9 mouse cellular contexts compared by ENCODE assay signal in the genomic region with DNA sequence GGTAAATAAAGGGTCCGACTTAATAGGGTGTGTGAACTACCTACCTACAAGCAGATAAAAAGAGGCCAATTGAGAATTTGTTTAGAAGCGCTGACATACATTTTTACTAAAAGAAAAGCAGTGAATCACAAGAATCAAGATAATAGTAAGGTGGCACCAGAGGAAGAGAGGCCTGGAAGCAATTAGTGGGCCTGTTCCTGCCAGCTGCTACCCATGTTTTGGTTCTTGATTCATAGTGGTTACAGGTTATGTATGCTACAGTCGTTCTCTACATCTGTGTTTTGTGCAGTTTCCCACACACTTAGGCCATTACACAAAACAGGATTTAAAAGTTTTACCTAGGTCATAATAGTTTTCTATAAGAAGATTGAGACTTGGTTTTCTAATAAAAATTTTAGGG. TPM values are rescaled to one million over a fixed set of nuclear protein-coding genes. Genes with fewer than 3 reads are reported as not detected.
DNase-seq lines count a peak whose midpoint lies in the region; TF ChIP-seq lines count a peak whose summit lies in the region.
"Had no signal": no experiment of that assay in that cellular context is flagged by ENCODE, and none has a peak within 500 bp of the region (broad histone marks: within the 10 kb centered on the region; RNA-seq: fewer than 3 reads in every experiment).

No protein-coding gene starts in this region.

- H3K27me3 ChIP-seq in heart, embryonic 10.5 days (ENCODE audit: insufficient read depth, poor library complexity, severe bottlenecking): no peaks in the 10 kb centered on the region
- H3K27me3 ChIP-seq in E14TG2a.4 (ENCODE audit: insufficient read depth, low read length): no peaks in the 10 kb centered on the region

- no peaks in the 10 kb centered on the region for H3K4me1 ChIP-seq in heart, embryonic 10.5 days
- H3K4me1 ChIP-seq in E14TG2a.4 (replicated peaks; ENCODE audit: low read depth, low read length): peaks cover 28% of the 10 kb centered on the region

- no peaks in the 10 kb centered on the region for H3K36me3 ChIP-seq in heart, embryonic 10.5 days
- no peaks in the 10 kb centered on the region for H3K36me3 ChIP-seq in E14TG2a.4 (ENCODE audit: insufficient read depth, low read length)

- peak overlapping the region; percentile 89 for H3K4me3 ChIP-seq in heart, embryonic 10.5 days
- H3K4me3 ChIP-seq in E14TG2a.4 (replicated peaks; ENCODE audit: low read length): peak overlapping the region; percentile 97

- 72% methylated on average over 3 of the region's 3 CpGs for WGBS in heart, embryonic 10.5 days

- TF ChIP-seq CTCF in E14TG2a.4 (conservative IDR thresholded peaks at IDR 0.05; ENCODE audit: low read length): no peak

- H3K27ac ChIP-seq in heart, embryonic 10.5 days: no peak overlapping the region

- no peak for DNase-seq in heart, embryonic 10.5 days (ENCODE audit: low spot score)
- DNase-seq in heart, adult 18-20 months: no peak
- DNase-seq in forelimb bud, embryonic 11.5 days (ENCODE audit: low read depth, low spot score): peak; percentile 17
- DNase-seq in mesoderm, embryonic 11.5 days (ENCODE audit: low read depth, low spot score): peak; percentile 5
- DNase-seq in spleen, adult 18-20 months: no peak
- DNase-seq in left cerebral cortex, adult 18-20 months (ENCODE audit: low spot score in 2 of 2): no peak
- DNase-seq in adrenal gland, postnatal 4 days (ENCODE audit: low spot score in 2 of 2): no peak
- DNase-seq: right cerebral cortex, adult 18-20 months had no signal

- no peaks in the 10 kb centered on the region for H3K9me3 ChIP-seq in heart, embryonic 10.5 days
- H3K9me3 ChIP-seq in E14TG2a.4 (ENCODE audit: low read length): no peaks in the 10 kb centered on the region

RNA-seq across cellular contexts. Expression of a gene that starts 1.5 kb away (rescaled TPM):
- 22.6 and 22.7 TPM in 2 replicates for polyA plus RNA-seq in heart, embryonic 10.5 days (2016; fragmentation: Nextera tagmentation; extraction: Ambion mirVana)
- total RNA-seq in heart, adult 18-20 months (2021): 10 to 100 TPM; 31.5 to 33.8 TPM
- total RNA-seq in left cerebral cortex, adult 18-20 months (2021): 100 to 1,000 TPM; 111 to 119 TPM
- 10 to 100 TPM; 59.8 to 60.9 TPM for total RNA-seq in adrenal gland, postnatal 4 days (2021)

RNA-seq across cellular contexts. Expression of a gene that starts 2.3 kb away (rescaled TPM):
- polyA plus RNA-seq in heart, embryonic 10.5 days (2016; fragmentation: Nextera tagmentation; extraction: Ambion mirVana): 94.4 and 97.8 TPM in 2 replicates
- total RNA-seq in heart, adult 18-20 months (2021): 10 to 100 TPM; 32.3 to 34.6 TPM
- total RNA-seq in left cerebral cortex, adult 18-20 months (2021): 10 to 100 TPM; 70.2 to 77.4 TPM
- total RNA-seq in adrenal gland, postnatal 4 days (2021): 10 to 100 TPM; 59.4 to 62.8 TPM

Comparison
In these comparisons a context has a peak if more than half of its experiments do, and no peak if none do; other contexts are left out.
1. DNase-seq: peak in forelimb bud, embryonic 11.5 days (single experiment) and mesoderm, embryonic 11.5 days (single experiment); none in heart, embryonic 10.5 days (single experiment), heart, adult 18-20 months (0 of 2), spleen, adult 18-20 months (0 of 2), left cerebral cortex, adult 18-20 months (0 of 2) and adrenal gland, postnatal 4 days (0 of 2).